Mouse (Mus musculus) bone marrow, adult 2 months (tissue): ENCODE data around the gene Rhox3c.
"Not testable (repeated sequence)": the region's sequence is repeated elsewhere in the genome, so short reads cannot be mapped to it uniquely, and the experiment has no call there.

Experiments used
- CTCF ChIP-seq: fragments of 200-500 bp; IDR thresholded peaks from 2 replicates; pipeline ENCODE4 v1.5.1; 2011; ENCODE audit warnings: low read length, control low read depth; ENCODE audit not compliant: control insufficient read depth, insufficient read depth
- POLR2A ChIP-seq: fragments of 200-500 bp; IDR thresholded peaks from 2 replicates; pipeline ENCODE4 v1.6.1; 2011; ENCODE audit warnings: low read depth, mild to moderate bottlenecking, control low read depth, low read length, borderline replicate concordance; ENCODE audit not compliant: control insufficient read depth

- TF ChIP-seq POLR2A, CTCF: not testable (repeated sequence)
These were observed 46.6 kb upstream of the Rhox3c start, which contains the start of gene Rhox2b for GRCm38 (mm10) chrX:37411767-37412166.
